Mouse (Mus musculus) bone marrow, adult 2 months (tissue): ENCODE measurements at regions not wholly inside any gene's neighbourhood (a gene's known extent, or its start where the extent isn't known, plus 50 kb on each side); places are given as distances from the start of the nearest gene placed in this dataset.

Experiments used
- CTCF ChIP-seq: fragments of 200-500 bp; IDR thresholded peaks from 2 replicates; pipeline ENCODE4 v1.5.1; 2011; ENCODE audit warnings: low read length, control low read depth; ENCODE audit not compliant: control insufficient read depth, insufficient read depth
- POLR2A ChIP-seq: fragments of 200-500 bp; IDR thresholded peaks from 2 replicates; pipeline ENCODE4 v1.6.1; 2011; ENCODE audit warnings: low read depth, mild to moderate bottlenecking, control low read depth, low read length, borderline replicate concordance; ENCODE audit not compliant: control insufficient read depth

DNA sequence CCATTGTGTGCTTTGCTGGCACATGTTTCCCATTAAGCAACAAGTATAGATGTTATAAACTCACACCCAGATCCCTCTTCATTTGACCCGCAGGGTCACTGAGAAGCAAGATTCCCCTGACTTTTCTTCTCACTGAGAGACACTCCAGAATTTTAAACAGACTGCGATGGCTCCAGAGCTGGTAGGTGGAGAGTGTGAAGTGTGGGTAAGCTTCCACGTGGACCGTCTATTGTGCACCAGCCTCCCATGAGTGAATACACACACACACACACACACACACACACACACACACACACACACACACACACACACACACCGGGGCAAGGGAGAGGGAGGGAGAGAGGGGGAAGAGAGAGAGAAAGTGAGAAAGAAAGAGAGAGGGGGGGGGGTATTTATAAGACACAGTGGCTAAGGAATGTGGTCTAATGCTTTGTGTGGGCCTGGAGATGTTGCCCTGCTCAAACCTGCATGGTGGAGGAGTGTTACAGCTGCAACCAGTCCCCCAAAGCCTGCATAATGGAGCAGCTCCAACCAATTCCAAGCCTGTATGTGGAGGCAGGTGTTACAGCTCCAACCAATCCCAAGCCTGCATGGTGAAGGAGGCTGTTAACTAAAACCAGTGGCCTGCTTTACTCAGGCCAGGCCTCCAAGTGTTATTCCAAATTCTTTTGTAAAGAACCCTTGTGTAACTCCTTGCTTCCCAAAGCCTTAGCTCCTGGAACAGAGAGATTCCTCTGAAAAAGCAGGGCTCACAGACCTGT lies 137.1 kb upstream of the Adamts16 start:
- TF ChIP-seq POLR2A, result no peak
- TF ChIP-seq CTCF, result no peak
